Mouse (Mus musculus) liver, embryonic 14.5 days (tissue): ENCODE results near the gene Glb1l.

Source experiments
- CTCF ChIP-seq: IDR thresholded peaks from 2 replicates; pipeline ENCODE4 v1.5.1; 2016; ENCODE audit warnings: antibody characterized with exemption, low read depth, control low read depth
- EP300 ChIP-seq: IDR thresholded peaks from 2 replicates; pipeline ENCODE4 v1.6.1; 2016; ENCODE audit warnings: antibody characterized with exemption, low read depth

DNA sequence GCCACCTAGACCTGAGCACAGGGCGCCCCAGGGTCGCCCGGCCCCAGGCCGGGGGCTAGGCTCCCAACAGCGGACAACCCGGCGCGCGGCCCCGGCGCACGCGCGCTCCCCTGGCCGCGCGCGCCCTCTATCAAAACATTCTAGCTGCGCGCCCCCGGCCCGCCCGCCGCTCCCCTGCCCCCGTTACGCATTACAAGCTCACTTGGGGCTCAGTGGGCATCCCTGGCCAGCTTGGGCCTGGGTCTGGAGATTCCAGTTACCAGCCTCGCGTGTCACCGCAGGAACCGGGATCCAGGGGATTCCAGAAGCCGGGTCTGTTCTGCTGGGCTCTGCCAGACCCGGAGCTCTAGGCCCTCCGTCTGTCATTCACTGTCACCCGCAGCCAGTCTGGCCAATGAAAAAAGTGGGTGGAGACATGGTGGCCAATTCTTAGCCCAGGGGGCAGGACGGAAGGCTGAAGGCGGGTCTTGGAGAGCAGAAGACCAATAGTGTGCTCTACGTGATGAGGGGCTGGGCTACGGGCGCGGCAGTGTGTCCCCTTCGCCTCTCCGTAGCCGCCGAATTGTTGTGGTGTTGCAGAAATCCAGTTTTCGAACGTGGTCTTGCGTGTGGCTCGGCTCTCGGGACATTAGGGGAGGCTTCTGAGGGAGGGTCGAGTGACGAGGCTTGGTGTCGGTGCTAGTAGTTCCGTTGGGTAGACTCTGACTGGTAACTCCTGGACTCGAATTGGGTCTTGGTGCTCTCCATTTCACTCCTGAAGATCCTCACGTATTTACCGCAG, 18.8 kb downstream of the Glb1l start, which contains the start of the genes Ankzf1 and Atg9a:
- TF ChIP-seq CTCF, result peak; percentile 15; the same call in 1 of the 2 replicates
- TF ChIP-seq EP300, result no peak
